Mouse (Mus musculus): ENCODE measurements around the gene Rassf7. TPM values are rescaled to one million over a fixed set of nuclear protein-coding genes. Genes with fewer than 3 reads are reported as not detected.
A peak's percentile ranks its signal among the peaks of the same experiment; 100 is the strongest.

Gene Rassf7
- polyA plus RNA-seq, 1 experiment from 2014 or later = 38.8 TPM

- no peak overlapping the region for H3K27ac ChIP-seq (replicated peaks; ENCODE audit: low read depth, low read length)
- DNase-seq (ENCODE audit: low spot score) = no peak
- H3K4me2 ChIP-seq (ENCODE audit: low read depth, severe bottlenecking) = no peak overlapping the region
- H3K9me3 ChIP-seq (ENCODE audit: control insufficient read depth, low read length) = no peaks in the 10 kb centered on the region
- H3K9ac ChIP-seq (ENCODE audit: low read length) = no peak overlapping the region
- no peaks in the 10 kb centered on the region for H3K27me3 ChIP-seq (ENCODE audit: control insufficient read depth, insufficient read depth, low read length)
- H3K36me3 ChIP-seq (ENCODE audit: control insufficient read depth, insufficient read depth, low read length) = no peaks in the 10 kb centered on the region
- H3K4me1 ChIP-seq (ENCODE audit: control insufficient read depth, insufficient read depth, low read length) = no peaks in the 10 kb centered on the region
- no peak for ATAC-seq (ENCODE audit: insufficient number of reproducible peaks, low FRiP score, low TSS enrichment, low read depth)
- 92% methylated on average over 18 of the region's 18 CpGs for WGBS
- H3K4me3 ChIP-seq (ENCODE audit: low read depth, low read length) = no peak overlapping the region
Observed at GRCm38 (mm10) chr7:141206182-141206937, 9.3 kb upstream of the Rassf7 start.

DNA sequence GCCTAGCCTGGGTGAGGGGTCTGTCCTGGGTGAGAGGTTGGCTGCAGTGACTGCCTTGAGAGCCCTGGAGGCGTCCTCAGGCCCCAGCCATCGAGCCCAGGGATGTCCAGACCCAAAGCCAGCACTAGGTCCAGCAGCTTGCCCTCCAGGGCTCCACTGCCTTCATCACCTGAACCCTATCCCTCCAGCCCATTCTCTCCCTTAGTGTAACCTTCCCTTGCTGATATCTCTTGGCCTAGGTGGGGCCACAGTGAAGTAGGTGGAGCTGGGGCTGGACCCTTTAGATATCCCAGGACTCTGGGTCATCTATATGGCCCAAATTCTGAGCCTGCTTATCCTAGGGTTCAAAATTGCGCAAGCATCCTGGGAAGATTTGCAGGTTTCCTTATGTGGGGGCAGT lies 6.1 kb upstream of the Rassf7 start:
- Histone ChIP-seq H3K4me1 (ENCODE audit: control insufficient read depth, insufficient read depth, low read length) (no peaks in the 10 kb centered on the region), H3K9ac (ENCODE audit: low read length) (no peak overlapping the region), H3K4me2 (ENCODE audit: low read depth, severe bottlenecking) (no peak overlapping the region), H3K36me3 (ENCODE audit: control insufficient read depth, insufficient read depth, low read length) (no peaks in the 10 kb centered on the region), H3K27ac (replicated peaks; ENCODE audit: low read depth, low read length) (no peak overlapping the region), H3K27me3 (ENCODE audit: control insufficient read depth, insufficient read depth, low read length) (no peaks in the 10 kb centered on the region), H3K9me3 (ENCODE audit: control insufficient read depth, low read length) (no peaks in the 10 kb centered on the region), H3K4me3 (ENCODE audit: low read depth, low read length) (no peak overlapping the region)
- 83% methylated on average over 3 of the region's 3 CpGs for WGBS
- no peak for ATAC-seq (ENCODE audit: insufficient number of reproducible peaks, low FRiP score, low TSS enrichment, low read depth)
- no peak for DNase-seq (ENCODE audit: low spot score)

GRCm38 (mm10) chr7:141210137-141210536 lies 5.5 kb upstream of the Rassf7 start:
- Histone ChIP-seq H3K4me2 (ENCODE audit: low read depth, severe bottlenecking) (no peak overlapping the region), H3K9me3 (ENCODE audit: control insufficient read depth, low read length) (no peaks in the 10 kb centered on the region), H3K36me3 (ENCODE audit: control insufficient read depth, insufficient read depth, low read length) (no peaks in the 10 kb centered on the region), H3K9ac (ENCODE audit: low read length) (no peak overlapping the region), H3K4me3 (ENCODE audit: low read depth, low read length) (no peak overlapping the region), H3K4me1 (ENCODE audit: control insufficient read depth, insufficient read depth, low read length) (0 out of 2 replicates have a peak, but pooled peaks cover 4% of the 10 kb centered on the region), H3K27ac (replicated peaks; ENCODE audit: low read depth, low read length) (no peak overlapping the region), H3K27me3 (ENCODE audit: control insufficient read depth, insufficient read depth, low read length) (no peaks in the 10 kb centered on the region)
- DNase-seq (ENCODE audit: low spot score) (no peak), ATAC-seq (ENCODE audit: insufficient number of reproducible peaks, low FRiP score, low TSS enrichment, low read depth) (no peak)
- WGBS = 78% methylated on average over 12 of the region's 12 CpGs

DNA sequence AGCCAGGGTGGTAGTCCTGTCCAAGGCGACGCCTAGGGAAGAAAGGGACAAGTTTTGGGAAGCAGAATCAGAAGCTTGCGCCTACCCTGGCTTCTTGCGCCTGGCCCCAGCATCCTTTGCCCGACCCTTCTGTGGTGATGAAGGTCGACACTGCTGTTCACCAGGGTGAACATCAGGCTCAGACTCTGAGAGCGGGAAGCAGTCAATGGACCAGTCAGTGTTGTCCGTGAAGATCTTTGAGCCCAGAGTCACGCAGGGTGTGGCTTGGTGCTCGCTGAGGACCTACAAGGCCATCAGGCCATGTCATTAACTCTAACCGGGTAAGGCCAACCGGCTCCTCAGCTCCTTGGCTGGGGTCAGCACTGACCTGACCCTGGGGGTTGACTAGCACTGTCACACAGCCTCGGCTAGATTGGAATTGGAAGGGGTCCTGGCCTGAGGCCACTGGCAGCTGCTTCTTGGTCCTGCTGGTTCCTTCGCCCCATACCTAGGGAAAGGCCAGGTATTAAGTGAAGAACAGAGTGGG lies 5.0 kb upstream of the Rassf7 start:
- DNase-seq (ENCODE audit: low spot score) = no peak
- no peak overlapping the region for H3K4me3 ChIP-seq (ENCODE audit: low read depth, low read length)
- H3K36me3 ChIP-seq (ENCODE audit: control insufficient read depth, insufficient read depth, low read length) = no peaks in the 10 kb centered on the region
- 89% methylated on average over 14 of the region's 14 CpGs for WGBS
- H3K9ac ChIP-seq (ENCODE audit: low read length) = no peak overlapping the region
- H3K4me2 ChIP-seq (ENCODE audit: low read depth, severe bottlenecking) = no peak overlapping the region
- no peaks in the 10 kb centered on the region for H3K27me3 ChIP-seq (ENCODE audit: control insufficient read depth, insufficient read depth, low read length)
- ATAC-seq (ENCODE audit: insufficient number of reproducible peaks, low FRiP score, low TSS enrichment, low read depth) = no peak
- no peak overlapping the region for H3K27ac ChIP-seq (replicated peaks; ENCODE audit: low read depth, low read length)
- 0 out of 2 replicates have a peak, but pooled peaks cover 4% of the 10 kb centered on the region for H3K4me1 ChIP-seq (ENCODE audit: control insufficient read depth, insufficient read depth, low read length)
- no peaks in the 10 kb centered on the region for H3K9me3 ChIP-seq (ENCODE audit: control insufficient read depth, low read length)

- Histone ChIP-seq H3K9ac (ENCODE audit: low read length) (no peak overlapping the region), H3K4me1 (ENCODE audit: control insufficient read depth, insufficient read depth, low read length) (peaks cover 4% of the 10 kb centered on the region; the same call in 1 of the 2 replicates), H3K4me2 (ENCODE audit: low read depth, severe bottlenecking) (no peak overlapping the region), H3K36me3 (ENCODE audit: control insufficient read depth, insufficient read depth, low read length) (no peaks in the 10 kb centered on the region; the same call in 1 of the 2 replicates), H3K27ac (replicated peaks; ENCODE audit: low read depth, low read length) (no peak overlapping the region), H3K4me3 (ENCODE audit: low read depth, low read length) (no peak overlapping the region), H3K27me3 (ENCODE audit: control insufficient read depth, insufficient read depth, low read length) (no peaks in the 10 kb centered on the region), H3K9me3 (ENCODE audit: control insufficient read depth, low read length) (no peaks in the 10 kb centered on the region)
- no peak for ATAC-seq (ENCODE audit: insufficient number of reproducible peaks, low FRiP score, low TSS enrichment, low read depth)
- DNase-seq (ENCODE audit: low spot score) = no peak
- 84% methylated on average over 3 of the region's 3 CpGs for WGBS
Observed at GRCm38 (mm10) chr7:141213133-141213532, 2.5 kb upstream of the Rassf7 start.

- Histone ChIP-seq H3K4me2 (ENCODE audit: low read depth, severe bottlenecking) (peak within 1 kb of the TSS; percentile 83), H3K9me3 (ENCODE audit: control insufficient read depth, low read length) (no peaks in the 10 kb centered on the region), H3K27me3 (ENCODE audit: control insufficient read depth, insufficient read depth, low read length) (no peaks in the 10 kb centered on the region), H3K9ac (ENCODE audit: low read length) (peak within 1 kb of the TSS; percentile 69), H3K36me3 (ENCODE audit: control insufficient read depth, insufficient read depth, low read length) (no peaks in the 10 kb centered on the region; the same call in 1 of the 2 replicates), H3K4me1 (ENCODE audit: control insufficient read depth, insufficient read depth, low read length) (peaks cover 4% of the 10 kb centered on the region; the same call in 1 of the 2 replicates), H3K27ac (replicated peaks; ENCODE audit: low read depth, low read length) (peak within 1 kb of the TSS; percentile 66), H3K4me3 (ENCODE audit: low read depth, low read length) (peak within 1 kb of the TSS; percentile 77)
- ATAC-seq (ENCODE audit: insufficient number of reproducible peaks, low FRiP score, low TSS enrichment, low read depth) (no peak), DNase-seq (ENCODE audit: low spot score) (no peak)
- 91% methylated on average over 11 of the region's 11 CpGs for WGBS
Observed at GRCm38 (mm10) chr7:141213605-141214235, 1.9 kb upstream of the Rassf7 start, which contains the start of gene Lmntd2. Lmntd2 (minus strand) TSS chr7:141214080.

GRCm38 (mm10) chr7:141214310-141214709 lies 1.4 kb upstream of the Rassf7 start:
- ATAC-seq (ENCODE audit: insufficient number of reproducible peaks, low FRiP score, low TSS enrichment, low read depth) (no peak), DNase-seq (ENCODE audit: low spot score) (no peak)
- no peaks in the 10 kb centered on the region; the same call in 1 of the 2 replicates for H3K36me3 ChIP-seq (ENCODE audit: control insufficient read depth, insufficient read depth, low read length)
- no peak overlapping the region; the same call in 1 of the 2 replicates for H3K27ac ChIP-seq (replicated peaks; ENCODE audit: low read depth, low read length)
- H3K9me3 ChIP-seq (ENCODE audit: control insufficient read depth, low read length) = no peaks in the 10 kb centered on the region
- H3K4me2 ChIP-seq (ENCODE audit: low read depth, severe bottlenecking) = peak overlapping the region; percentile 83; the same call in 1 of the 2 replicates
- no peak overlapping the region; the same call in 1 of the 2 replicates for H3K4me3 ChIP-seq (ENCODE audit: low read depth, low read length)
- H3K4me1 ChIP-seq (ENCODE audit: control insufficient read depth, insufficient read depth, low read length) = peaks cover 4% of the 10 kb centered on the region; the same call in 1 of the 2 replicates
- no peaks in the 10 kb centered on the region for H3K27me3 ChIP-seq (ENCODE audit: control insufficient read depth, insufficient read depth, low read length)
- H3K9ac ChIP-seq (ENCODE audit: low read length) = no peak overlapping the region
- WGBS = 72% methylated on average over 3 of the region's 3 CpGs

DNA sequence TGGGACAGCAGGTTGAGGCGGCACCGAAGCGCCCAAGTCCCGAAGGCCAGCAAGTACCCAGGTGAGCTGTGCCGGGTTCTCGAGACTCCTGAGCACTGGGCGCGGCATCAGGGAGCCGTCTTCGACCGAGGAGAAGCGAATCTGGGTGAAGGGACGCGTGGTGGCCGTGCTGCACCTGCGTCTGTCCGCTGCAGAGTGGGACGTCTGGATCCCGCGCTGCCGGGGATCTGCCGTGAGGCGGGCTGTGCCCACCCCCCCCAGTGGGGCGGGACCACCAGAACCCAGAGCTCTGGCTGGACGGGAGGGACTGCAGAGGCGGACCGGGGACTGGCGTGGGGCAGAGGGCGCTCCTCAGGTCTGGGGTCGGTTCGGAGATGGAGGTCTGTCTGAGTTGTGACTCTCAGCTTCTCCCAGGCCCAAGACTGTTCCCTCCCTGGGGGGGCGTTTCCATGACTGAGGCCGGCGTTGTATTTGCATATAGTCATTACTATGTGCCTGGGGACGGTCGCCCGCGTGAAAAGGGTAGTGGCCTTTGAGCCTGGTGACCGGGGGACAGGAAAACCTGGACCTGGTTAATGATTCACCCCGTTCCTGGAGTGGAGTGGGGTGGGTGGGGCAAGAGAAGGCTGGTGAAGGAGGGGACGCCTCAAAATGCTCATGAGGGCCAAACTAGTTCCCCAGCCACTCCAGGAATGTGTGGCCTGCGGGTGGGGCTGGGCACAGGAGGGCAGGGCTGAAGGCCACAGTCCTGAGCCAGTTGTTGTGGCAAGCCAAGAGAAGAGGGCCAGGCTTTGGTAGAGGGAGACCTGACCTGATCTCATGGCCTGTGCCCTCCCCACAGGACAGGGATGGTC lies 447 bp downstream of the Rassf7 start:
- Histone ChIP-seq H3K4me3 (ENCODE audit: low read depth, low read length) (peak overlapping the region; percentile 77), H3K27ac (replicated peaks; ENCODE audit: low read depth, low read length) (peak overlapping the region; percentile 32; the same call in 1 of the 2 replicates), H3K9ac (ENCODE audit: low read length) (peak overlapping the region; percentile 61), H3K4me2 (ENCODE audit: low read depth, severe bottlenecking) (peak overlapping the region; percentile 83), H3K4me1 (ENCODE audit: control insufficient read depth, insufficient read depth, low read length) (peaks cover 10% of the 10 kb centered on the region), H3K27me3 (ENCODE audit: control insufficient read depth, insufficient read depth, low read length) (no peaks in the 10 kb centered on the region), H3K9me3 (ENCODE audit: control insufficient read depth, low read length) (no peaks in the 10 kb centered on the region), H3K36me3 (ENCODE audit: control insufficient read depth, insufficient read depth, low read length) (no peaks in the 10 kb centered on the region; the same call in 1 of the 2 replicates)
- DNase-seq (ENCODE audit: low spot score) (no peak), ATAC-seq (ENCODE audit: insufficient number of reproducible peaks, low FRiP score, low TSS enrichment, low read depth) (peak; percentile 70)
- under 1% methylated on average over 40 of the region's 42 CpGs for WGBS

Data from limb, embryonic 11.5 days (tissue).